Mouse (Mus musculus): ENCODE data around the gene Gal3st1. TPM values are rescaled to one million over a fixed set of nuclear protein-coding genes. Genes with fewer than 3 reads are reported as not detected.
A peak's percentile ranks its signal among the peaks of the same experiment; 100 is the strongest.

Gene Gal3st1
- polyA plus RNA-seq, 1 experiment from 2014 or later = 4.6 TPM

GRCm38 (mm10) chr11:3993914-3994313, 10.5 kb downstream of the Gal3st1 start:
- ATAC-seq (ENCODE audit: low FRiP score, low TSS enrichment) = no peak
- H3K4me1 ChIP-seq (ENCODE audit: control insufficient read depth, insufficient read depth, low read length) = 0 out of 2 replicates have a peak, but pooled peaks cover 2% of the 10 kb centered on the region
- no peak overlapping the region for H3K4me2 ChIP-seq (replicated peaks; ENCODE audit: low read depth, low read length)
- peaks cover 24% of the 10 kb centered on the region for H3K27me3 ChIP-seq (ENCODE audit: control insufficient read depth, insufficient read depth, low read length)
- H3K27ac ChIP-seq (ENCODE audit: low read depth, low read length) = no peak overlapping the region
- no peak overlapping the region for H3K9ac ChIP-seq (ENCODE audit: low read depth, low read length)
- no peak overlapping the region for H3K4me3 ChIP-seq (ENCODE audit: low read length)
- no peaks in the 10 kb centered on the region for H3K9me3 ChIP-seq (ENCODE audit: control insufficient read depth, low read length)
- H3K36me3 ChIP-seq (ENCODE audit: control insufficient read depth, insufficient read depth, low read length) = no peaks in the 10 kb centered on the region
- WGBS = 83% methylated on average over 6 of the region's 6 CpGs

GRCm38 (mm10) chr11:3995511-3995910, 12.1 kb downstream of the Gal3st1 start:
- peaks cover 32% of the 10 kb centered on the region for H3K27me3 ChIP-seq (ENCODE audit: control insufficient read depth, insufficient read depth, low read length)
- no peak for ATAC-seq (ENCODE audit: low FRiP score, low TSS enrichment)
- no peaks in the 10 kb centered on the region for H3K9me3 ChIP-seq (ENCODE audit: control insufficient read depth, low read length)
- H3K9ac ChIP-seq (ENCODE audit: low read depth, low read length) = no peak overlapping the region
- 80% methylated on average over 5 of the region's 5 CpGs for WGBS
- H3K36me3 ChIP-seq (ENCODE audit: control insufficient read depth, insufficient read depth, low read length) = no peaks in the 10 kb centered on the region
- 0 out of 2 replicates have a peak, but pooled peaks cover 2% of the 10 kb centered on the region for H3K4me1 ChIP-seq (ENCODE audit: control insufficient read depth, insufficient read depth, low read length)
- H3K27ac ChIP-seq (ENCODE audit: low read depth, low read length) = no peak overlapping the region
- no peak overlapping the region for H3K4me2 ChIP-seq (replicated peaks; ENCODE audit: low read depth, low read length)
- H3K4me3 ChIP-seq (ENCODE audit: low read length) = no peak overlapping the region

GRCm38 (mm10) chr11:3996840-3997239, 13.4 kb downstream of the Gal3st1 start:
- 79% methylated on average over 3 of the region's 3 CpGs for WGBS
- H3K4me2 ChIP-seq (replicated peaks; ENCODE audit: low read depth, low read length) = no peak overlapping the region

GRCm38 (mm10) chr11:3997978-3998720, 14.7 kb downstream of the Gal3st1 start:
- Histone ChIP-seq H3K9me3 (ENCODE audit: control insufficient read depth, low read length) (no peaks in the 10 kb centered on the region), H3K4me2 (replicated peaks; ENCODE audit: low read depth, low read length) (peak overlapping the region; percentile 42), H3K4me3 (ENCODE audit: low read length) (peak overlapping the region; percentile 30), H3K4me1 (ENCODE audit: control insufficient read depth, insufficient read depth, low read length) (0 out of 2 replicates have a peak, but pooled peaks cover 2% of the 10 kb centered on the region), H3K27me3 (ENCODE audit: control insufficient read depth, insufficient read depth, low read length) (peaks cover 32% of the 10 kb centered on the region), H3K36me3 (ENCODE audit: control insufficient read depth, insufficient read depth, low read length) (no peaks in the 10 kb centered on the region), H3K9ac (ENCODE audit: low read depth, low read length) (no peak overlapping the region), H3K27ac (ENCODE audit: low read depth, low read length) (no peak overlapping the region)
- 5% methylated on average over 66 of the region's 66 CpGs for WGBS
- peak; percentile 52; the same call in 1 of the 2 replicates for ATAC-seq (ENCODE audit: low FRiP score, low TSS enrichment)

More at GRCm38 (mm10) chr11:3996840-3997239, 13.4 kb downstream of the Gal3st1 start:
- Histone ChIP-seq H3K4me3 (ENCODE audit: low read length) (no peak overlapping the region), H3K27ac (ENCODE audit: low read depth, low read length) (no peak overlapping the region), H3K4me1 (ENCODE audit: control insufficient read depth, insufficient read depth, low read length) (0 out of 2 replicates have a peak, but pooled peaks cover 2% of the 10 kb centered on the region), H3K9ac (ENCODE audit: low read depth, low read length) (no peak overlapping the region), H3K36me3 (ENCODE audit: control insufficient read depth, insufficient read depth, low read length) (no peaks in the 10 kb centered on the region), H3K27me3 (ENCODE audit: control insufficient read depth, insufficient read depth, low read length) (peaks cover 32% of the 10 kb centered on the region), H3K9me3 (ENCODE audit: control insufficient read depth, low read length) (no peaks in the 10 kb centered on the region)
- ATAC-seq (ENCODE audit: low FRiP score, low TSS enrichment) = no peak

- no peak for ATAC-seq (ENCODE audit: low FRiP score, low TSS enrichment)
- Histone ChIP-seq H3K27ac (ENCODE audit: low read depth, low read length) (no peak overlapping the region), H3K4me2 (replicated peaks; ENCODE audit: low read depth, low read length) (no peak overlapping the region), H3K4me1 (ENCODE audit: control insufficient read depth, insufficient read depth, low read length) (0 out of 2 replicates have a peak, but pooled peaks cover 2% of the 10 kb centered on the region), H3K4me3 (ENCODE audit: low read length) (no peak overlapping the region), H3K36me3 (ENCODE audit: control insufficient read depth, insufficient read depth, low read length) (no peaks in the 10 kb centered on the region), H3K27me3 (ENCODE audit: control insufficient read depth, insufficient read depth, low read length) (peaks cover 32% of the 10 kb centered on the region), H3K9me3 (ENCODE audit: control insufficient read depth, low read length) (no peaks in the 10 kb centered on the region), H3K9ac (ENCODE audit: low read depth, low read length) (no peak overlapping the region)
- WGBS = 38% methylated on average over 5 of the region's 5 CpGs
Observed at GRCm38 (mm10) chr11:3999547-3999946, 16.1 kb downstream of the Gal3st1 start.

GRCm38 (mm10) chr11:4001603-4002002, 18.2 kb downstream of the Gal3st1 start:
- ATAC-seq (ENCODE audit: low FRiP score, low TSS enrichment) = peak; percentile 28; the same call in 1 of the 2 replicates
- no peak overlapping the region for H3K4me2 ChIP-seq (replicated peaks; ENCODE audit: low read depth, low read length)

GRCm38 (mm10) chr11:4005220-4005805, 21.9 kb downstream of the Gal3st1 start:
- 0 out of 2 replicates have a peak, but pooled peaks cover 2% of the 10 kb centered on the region for H3K27me3 ChIP-seq (ENCODE audit: control insufficient read depth, insufficient read depth, low read length)
- H3K9ac ChIP-seq (ENCODE audit: low read depth, low read length) = no peak overlapping the region
- no peak for ATAC-seq (ENCODE audit: low FRiP score, low TSS enrichment)
- H3K4me2 ChIP-seq (replicated peaks; ENCODE audit: low read depth, low read length) = no peak overlapping the region
- H3K4me3 ChIP-seq (ENCODE audit: low read length) = no peak overlapping the region
- no peak overlapping the region for H3K27ac ChIP-seq (ENCODE audit: low read depth, low read length)
- H3K9me3 ChIP-seq (ENCODE audit: control insufficient read depth, low read length) = no peaks in the 10 kb centered on the region
- WGBS = 67% methylated on average over 5 of the region's 5 CpGs
- no peaks in the 10 kb centered on the region for H3K4me1 ChIP-seq (ENCODE audit: control insufficient read depth, insufficient read depth, low read length)
- H3K36me3 ChIP-seq (ENCODE audit: control insufficient read depth, insufficient read depth, low read length) = no peaks in the 10 kb centered on the region

More at GRCm38 (mm10) chr11:4001603-4002002, 18.2 kb downstream of the Gal3st1 start:
- no peaks in the 10 kb centered on the region for H3K36me3 ChIP-seq (ENCODE audit: control insufficient read depth, insufficient read depth, low read length)
- 0 out of 2 replicates have a peak, but pooled peaks cover 2% of the 10 kb centered on the region for H3K4me1 ChIP-seq (ENCODE audit: control insufficient read depth, insufficient read depth, low read length)
- H3K4me3 ChIP-seq (ENCODE audit: low read length) = no peak overlapping the region
- H3K9ac ChIP-seq (ENCODE audit: low read depth, low read length) = no peak overlapping the region
- peaks cover 30% of the 10 kb centered on the region for H3K27me3 ChIP-seq (ENCODE audit: control insufficient read depth, insufficient read depth, low read length)
- H3K9me3 ChIP-seq (ENCODE audit: control insufficient read depth, low read length) = no peaks in the 10 kb centered on the region
- H3K27ac ChIP-seq (ENCODE audit: low read depth, low read length) = no peak overlapping the region
- 11% methylated on average over 5 of the region's 5 CpGs for WGBS

GRCm38 (mm10) chr11:4006462-4006861, 23.0 kb downstream of the Gal3st1 start:
- no peak for ATAC-seq (ENCODE audit: low FRiP score, low TSS enrichment)
- Histone ChIP-seq H3K4me3 (ENCODE audit: low read length) (no peak overlapping the region), H3K27me3 (ENCODE audit: control insufficient read depth, insufficient read depth, low read length) (no peaks in the 10 kb centered on the region), H3K4me1 (ENCODE audit: control insufficient read depth, insufficient read depth, low read length) (no peaks in the 10 kb centered on the region), H3K4me2 (replicated peaks; ENCODE audit: low read depth, low read length) (no peak overlapping the region), H3K27ac (ENCODE audit: low read depth, low read length) (no peak overlapping the region), H3K36me3 (ENCODE audit: control insufficient read depth, insufficient read depth, low read length) (no peaks in the 10 kb centered on the region), H3K9ac (ENCODE audit: low read depth, low read length) (no peak overlapping the region), H3K9me3 (ENCODE audit: control insufficient read depth, low read length) (no peaks in the 10 kb centered on the region)
- WGBS = 84% methylated on average over 3 of the region's 3 CpGs

- no peak overlapping the region for H3K27ac ChIP-seq (ENCODE audit: low read depth, low read length)
- peaks cover 13% of the 10 kb centered on the region for H3K9me3 ChIP-seq (ENCODE audit: control insufficient read depth, low read length)
- no peaks in the 10 kb centered on the region for H3K4me1 ChIP-seq (ENCODE audit: control insufficient read depth, insufficient read depth, low read length)
- ATAC-seq (ENCODE audit: low FRiP score, low TSS enrichment) = no peak
- H3K27me3 ChIP-seq (ENCODE audit: control insufficient read depth, insufficient read depth, low read length) = no peaks in the 10 kb centered on the region
- no peak overlapping the region for H3K9ac ChIP-seq (ENCODE audit: low read depth, low read length)
- H3K4me2 ChIP-seq (replicated peaks; ENCODE audit: low read depth, low read length) = no peak overlapping the region
- no peaks in the 10 kb centered on the region for H3K36me3 ChIP-seq (ENCODE audit: control insufficient read depth, insufficient read depth, low read length)
- H3K4me3 ChIP-seq (ENCODE audit: low read length) = no peak overlapping the region
- WGBS = 78% methylated on average over 1 of the region's 1 CpGs
Observed at GRCm38 (mm10) chr11:4012616-4013015, 29.2 kb downstream of the Gal3st1 start.

All from kidney, embryonic 14.5 days (tissue).